Mouse (Mus musculus) lung, postnatal 4 days (tissue): ENCODE measurements at regions not wholly inside any gene's neighbourhood (a gene's known extent, or its start where the extent isn't known, plus 50 kb on each side); places are given as distances from the start of the nearest gene placed in this dataset.

Experiments used
- DNase-seq, 2 experiments: peaks; one replicate each; pipeline ENCODE4 v3.0.0; 2021

DNA sequence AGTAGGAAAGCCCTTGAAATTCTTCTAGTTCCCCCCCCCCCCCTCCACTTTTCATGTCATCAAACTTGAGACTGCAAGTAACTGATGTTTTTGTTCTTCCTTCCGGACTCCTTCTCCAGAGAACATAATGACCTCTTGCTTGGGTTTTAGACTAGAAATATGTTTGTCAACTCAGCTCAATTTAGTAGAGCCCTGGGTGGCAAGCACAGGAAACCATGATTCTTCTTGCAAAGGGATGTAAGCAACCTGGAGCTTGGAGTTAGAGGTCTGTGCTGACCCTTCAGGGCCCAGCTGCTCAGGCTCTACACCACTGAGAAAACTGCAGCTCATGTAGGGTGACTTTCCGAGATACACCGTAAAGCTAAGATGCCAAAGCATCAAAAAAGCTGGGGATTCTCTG is 127.2 kb upstream of the Meis1 start:
- no peak for DNase-seq

GRCm38 (mm10) chr11:19151026-19151425 is 132.2 kb upstream of the Meis1 start:
- no peak for DNase-seq

DNA sequence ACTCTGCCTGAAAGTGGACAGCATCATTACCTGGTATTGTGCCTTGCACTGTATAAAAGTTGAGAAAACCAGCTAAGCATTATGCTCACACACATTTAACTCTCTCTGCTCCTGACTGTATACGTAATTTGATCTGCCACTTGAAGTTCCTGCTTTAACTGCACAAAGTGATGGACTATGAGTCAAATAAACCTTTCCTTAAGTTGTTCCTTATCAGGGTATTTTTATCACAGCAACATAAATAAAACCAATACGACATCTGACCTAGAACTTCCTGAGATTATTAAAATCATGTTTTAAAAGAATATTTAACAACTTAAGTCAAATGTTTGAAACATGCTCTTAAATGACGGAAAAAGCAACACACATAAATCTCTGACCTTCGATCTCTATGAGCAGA is 134.9 kb upstream of the Meis1 start:
- DNase-seq = no peak

- DNase-seq = no peak
These were observed 136.2 kb upstream of the Meis1 start for GRCm38 (mm10) chr11:19154813-19155616.

DNA sequence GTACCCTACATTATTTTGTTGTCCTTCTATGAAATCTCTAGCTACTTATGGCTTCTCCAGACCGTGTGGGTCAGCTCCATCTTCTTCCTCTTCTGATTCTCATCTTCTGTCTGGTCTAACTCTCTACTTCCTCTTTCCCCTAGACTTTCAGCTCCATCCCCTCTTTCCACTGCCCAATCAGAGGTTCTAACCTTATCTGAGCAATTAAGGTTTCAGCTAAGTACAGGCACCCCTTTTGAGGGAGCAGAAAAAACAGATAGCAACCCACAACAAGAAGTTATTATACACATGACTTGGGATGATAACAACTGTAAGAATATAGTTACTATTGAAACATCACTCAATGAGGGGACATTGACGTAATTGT is 136.8 kb upstream of the Meis1 start:
- DNase-seq = no peak

DNA sequence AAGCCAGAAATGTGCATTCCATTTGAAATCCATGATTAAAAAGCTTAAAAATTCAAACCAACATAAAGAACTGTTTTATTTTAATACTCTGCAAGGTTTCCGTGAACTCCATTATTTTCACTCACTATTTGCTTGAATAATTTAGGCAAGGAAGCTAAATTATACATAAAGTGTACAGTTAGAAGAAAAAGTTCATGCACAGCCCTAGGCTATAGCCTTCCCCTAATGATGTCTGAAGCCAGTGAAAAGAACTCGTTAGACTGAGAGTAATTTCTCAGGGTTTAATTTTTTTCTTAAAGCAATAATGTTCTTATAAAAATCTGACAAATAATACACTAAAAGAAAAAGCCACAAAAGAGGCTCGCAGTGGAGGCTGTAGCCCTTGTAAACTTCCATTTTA is 141.4 kb upstream of the Meis1 start:
- no peak for DNase-seq

- no peak for DNase-seq
These were observed 141.9 kb upstream of the Meis1 start for GRCm38 (mm10) chr11:19160669-19161068.

- DNase-seq = no peak
These were observed 152.2 kb upstream of the Meis1 start for GRCm38 (mm10) chr11:19170938-19171337.

GRCm38 (mm10) chr11:19174305-19175017 is 155.7 kb upstream of the Meis1 start:
- no peak for DNase-seq

- no peak for DNase-seq
These were observed 160.5 kb upstream of the Meis1 start for GRCm38 (mm10) chr11:19179290-19179689.

GRCm38 (mm10) chr11:19189778-19190177 is 171.0 kb upstream of the Meis1 start:
- no peak for DNase-seq

GRCm38 (mm10) chr11:19194464-19194863 is 175.7 kb upstream of the Meis1 start:
- no peak for DNase-seq

DNA sequence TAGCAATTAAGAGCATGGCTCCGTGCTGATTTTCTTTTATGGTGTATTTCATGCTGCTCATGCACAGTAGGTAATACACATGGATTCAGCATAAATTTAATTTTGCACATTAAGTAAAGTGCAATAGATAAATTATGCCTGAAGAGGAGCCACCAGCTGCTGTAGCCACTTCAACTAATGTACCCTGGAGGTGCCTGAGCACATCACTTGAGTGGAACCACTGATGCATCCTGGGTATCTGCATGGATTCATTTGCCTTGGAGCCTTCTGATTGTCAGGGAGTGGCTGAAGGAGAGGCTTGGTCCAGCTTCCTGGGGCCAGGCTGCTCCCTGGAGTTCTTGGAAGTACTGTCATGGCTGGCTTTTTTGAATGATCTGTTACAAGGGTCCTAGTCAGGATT is 179.0 kb upstream of the Meis1 start:
- DNase-seq = no peak

- no peak for DNase-seq
These were observed 184.1 kb upstream of the Meis1 start for GRCm38 (mm10) chr11:19202602-19203517.

GRCm38 (mm10) chr11:19203518-19203900 is 184.7 kb upstream of the Meis1 start:
- DNase-seq = no peak

DNA sequence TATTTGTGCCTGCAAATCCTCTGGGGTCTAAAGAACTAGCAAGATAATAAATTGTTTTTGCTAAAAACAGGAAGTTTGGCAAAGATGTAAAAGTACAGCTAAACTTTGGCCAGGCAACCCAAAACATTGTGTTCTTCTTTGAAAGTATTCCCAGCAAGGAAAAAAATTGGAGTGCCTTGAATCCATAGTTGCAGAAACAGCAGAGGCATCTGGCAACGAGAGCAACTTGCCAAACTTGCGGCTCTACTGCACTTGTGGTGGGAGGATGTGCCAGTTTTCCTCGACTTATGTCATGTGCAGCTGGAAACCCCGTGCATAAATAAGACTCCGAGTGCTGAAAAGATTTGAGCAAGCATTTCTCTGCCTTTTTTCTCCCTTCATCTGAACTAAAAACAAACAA is 185.2 kb upstream of the Meis1 start:
- DNase-seq = peak; percentile 39 to 72

DNA sequence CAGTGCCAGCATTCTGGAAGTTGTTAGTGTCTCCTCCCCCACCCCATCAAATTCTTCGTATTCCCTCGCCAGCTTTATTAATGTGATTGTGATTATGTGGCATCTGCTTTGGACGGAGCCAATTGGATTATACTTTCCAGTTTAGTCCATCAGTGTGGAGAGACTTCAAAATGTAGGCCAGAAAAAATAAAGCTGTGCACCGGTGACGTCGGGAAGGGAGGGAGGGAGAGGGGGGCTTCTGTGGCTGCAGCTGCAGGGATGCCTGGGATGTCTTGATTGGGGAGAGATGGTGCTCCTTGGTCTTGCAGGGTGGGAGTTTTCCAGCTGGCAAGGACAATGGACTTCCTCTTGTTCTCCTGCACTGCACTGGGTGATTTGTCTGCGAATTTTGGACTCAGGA is 185.7 kb upstream of the Meis1 start:
- peak; percentile 8 to 33 for DNase-seq

DNA sequence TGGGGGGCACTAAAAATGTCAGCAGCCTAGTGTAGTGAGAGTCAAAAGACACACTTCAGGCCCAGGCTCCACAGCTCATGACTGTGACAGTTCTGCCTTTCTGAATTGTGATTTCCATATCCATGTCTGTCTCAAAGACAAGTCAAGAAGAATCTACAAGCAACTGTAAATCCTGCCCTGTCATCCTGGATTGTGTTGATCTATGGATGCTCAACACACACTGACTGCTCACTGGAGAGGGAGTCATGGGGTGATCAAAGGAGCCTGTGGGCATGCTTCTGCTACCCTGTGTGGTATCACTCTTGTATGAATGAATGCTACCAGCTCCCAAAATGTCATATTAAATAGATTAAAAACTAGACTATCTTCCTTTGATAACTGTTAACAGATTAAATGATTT is 186.4 kb upstream of the Meis1 start:
- no peak for DNase-seq

GRCm38 (mm10) chr11:19219476-19219875 is 200.7 kb upstream of the Meis1 start:
- no peak for DNase-seq

DNA sequence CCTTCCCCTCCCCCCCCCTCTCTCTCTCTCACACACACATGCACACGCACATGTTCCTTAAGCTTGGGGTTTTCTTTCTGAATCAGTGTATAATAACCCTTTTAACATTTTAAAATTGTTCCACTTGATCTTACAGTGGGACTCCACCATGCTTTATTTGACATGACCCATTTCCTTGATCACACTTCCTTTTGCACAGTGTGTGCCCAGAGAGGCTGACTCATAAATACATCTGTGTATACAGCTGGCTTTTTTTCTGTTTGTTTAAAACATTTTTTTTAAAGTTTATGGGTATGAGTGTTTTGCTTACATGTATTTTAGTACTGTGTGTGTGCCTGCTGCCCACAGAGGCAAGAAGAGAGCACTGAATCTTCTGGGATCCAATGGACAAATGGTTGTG is 202.7 kb upstream of the Meis1 start:
- DNase-seq = no peak

DNA sequence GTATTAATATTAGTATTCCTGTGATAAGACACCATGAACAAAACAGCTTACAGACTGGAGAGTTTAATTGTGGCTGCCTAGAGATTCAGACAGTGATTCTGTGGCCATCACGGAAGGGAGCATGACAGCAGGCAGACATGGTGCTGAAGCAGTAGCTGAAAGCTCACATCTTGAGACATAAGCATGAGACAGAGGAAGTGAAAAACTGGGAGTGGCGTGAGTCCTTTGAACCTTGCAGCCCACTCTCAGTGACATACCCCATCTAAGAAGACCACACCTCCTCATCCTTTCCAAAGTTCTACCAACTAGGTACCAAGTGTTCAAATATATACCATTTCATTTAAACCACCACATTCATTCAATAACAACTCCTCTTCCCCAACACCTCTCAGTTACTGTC is 208.0 kb upstream of the Meis1 start:
- no peak for DNase-seq

GRCm38 (mm10) chr11:19227716-19228115 is 208.9 kb upstream of the Meis1 start:
- DNase-seq = no peak

DNA sequence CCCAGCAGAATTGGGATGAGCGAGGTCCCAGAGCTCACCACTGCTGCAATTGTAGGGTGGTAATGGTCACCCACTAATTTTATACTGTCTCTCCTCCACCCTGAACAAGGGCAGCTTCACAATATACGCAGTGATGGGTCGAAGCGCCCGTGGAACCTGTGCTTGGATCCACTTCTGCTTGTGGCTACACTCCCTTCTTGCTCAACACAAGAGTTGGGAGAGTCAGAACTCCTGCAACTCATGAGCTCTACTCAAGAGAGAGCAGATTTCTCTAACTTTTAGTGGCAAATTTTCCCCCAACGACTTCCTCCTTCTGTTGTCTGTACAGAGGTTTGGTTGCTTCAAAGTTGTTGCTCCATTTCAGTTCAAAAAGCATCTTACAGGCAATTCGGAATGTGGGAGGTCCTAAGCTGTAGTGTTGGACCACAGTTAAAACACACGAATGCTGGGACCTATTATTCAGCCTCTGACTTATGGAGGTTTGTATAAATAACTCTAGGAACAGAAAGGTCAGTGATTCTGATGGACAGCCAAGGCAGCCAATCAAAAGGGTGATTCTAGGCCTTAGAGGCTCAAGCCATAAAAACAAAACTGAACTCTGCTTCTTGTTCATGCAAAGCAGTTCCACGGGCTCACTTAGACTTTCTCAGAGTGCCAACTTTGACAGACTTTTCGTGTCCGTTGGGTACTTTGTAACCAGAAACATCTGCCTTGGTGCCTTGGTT is 227.8 kb upstream of the Meis1 start:
- no peak for DNase-seq
